Mouse (Mus musculus) myocyte (in vitro differentiated cells): ENCODE data around the gene Zmat5.

ENCODE experiments used
- CEBPB ChIP-seq: IDR thresholded peaks from 2 replicates; pipeline ENCODE4 v1.6.1; 2011; ENCODE audit warnings: mild to moderate bottlenecking, moderate library complexity; ENCODE audit not compliant: poor library complexity, insufficient read depth, severe bottlenecking
- TCF3 ChIP-seq: IDR thresholded peaks from one replicate; pipeline ENCODE4 v1.6.1; 2011; ENCODE audit warnings: low read depth, control low read depth; ENCODE audit not compliant: insufficient read length
- USF1 ChIP-seq: IDR thresholded peaks from one replicate; pipeline ENCODE4 v1.6.1; 2011; ENCODE audit warnings: low read depth, mild to moderate bottlenecking, control low read depth, moderate library complexity

DNA sequence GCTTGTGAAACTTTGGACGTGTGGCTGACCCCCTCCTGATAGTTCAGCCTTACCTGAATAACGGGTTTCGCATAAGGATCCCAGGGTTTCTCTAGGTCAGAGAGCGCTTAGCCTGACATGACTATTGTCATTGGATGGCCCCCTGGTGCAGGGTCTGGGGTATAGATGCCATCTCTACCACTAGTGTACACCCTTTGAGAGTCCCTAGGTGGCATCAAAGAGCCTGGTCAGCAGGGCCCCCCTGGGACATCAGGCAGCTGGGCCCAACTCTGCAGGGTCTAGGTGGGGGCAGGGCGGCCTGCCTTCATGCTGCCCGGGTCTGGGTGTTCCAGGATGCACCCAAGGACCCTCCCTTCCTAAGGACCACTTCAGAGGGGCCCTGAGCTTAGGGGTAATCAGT is 31.9 kb downstream of the Zmat5 start:
- TF ChIP-seq TCF3 (no peak), USF1 (no peak), CEBPB (no peak)
